In genomic region chr11:75199951-75200350, GRCm38 (mm10) we compare ENCODE assay signal across 22 mouse cellular contexts. TPM values are rescaled to one million over a fixed set of nuclear protein-coding genes. Genes with fewer than 3 reads are reported as not detected.
A peak's percentile ranks its signal among the peaks of the same experiment; 100 is the strongest.
DNase-seq lines count a peak whose midpoint lies in the region; ATAC-seq and TF ChIP-seq lines count a peak whose summit lies in the region.
"Had no signal": no experiment of that assay in that cellular context is flagged by ENCODE, and none has a peak within 500 bp of the region (broad histone marks: within the 10 kb centered on the region; RNA-seq: fewer than 3 reads in every experiment).

No protein-coding gene starts in this region.

- WGBS in hindbrain, embryonic 16.5 days, result 78% methylated on average over 5 of the region's 5 CpGs
- WGBS in heart, embryonic 11.5 days (ENCODE audit: insufficient replicate concordance), result 84% methylated on average over 5 of the region's 5 CpGs

- no peak for ATAC-seq in hindbrain, embryonic 16.5 days
- no peak for ATAC-seq in heart, embryonic 11.5 days (replicated peaks; ENCODE audit: insufficient number of reproducible peaks, low FRiP score, low TSS enrichment)
- ATAC-seq: forebrain, embryonic 15.5 days; midbrain, embryonic 15.5 days had no signal

- peaks cover 2 to 7% of the 10 kb centered on the region in 2 experiments; a peak in 3 of 4 replicates for H3K4me1 ChIP-seq in MEL (ENCODE audit: control insufficient read depth in 1 of 2, insufficient read depth in 2 of 2, low read length in 2 of 2)
- H3K4me1 ChIP-seq in hindbrain, embryonic 16.5 days (ENCODE audit: control insufficient read depth, insufficient read depth, low read depth, low read length), result peaks cover 13% of the 10 kb centered on the region
- peaks cover 42% of the 10 kb centered on the region for H3K4me1 ChIP-seq in heart, embryonic 11.5 days (ENCODE audit: control insufficient read depth, insufficient read depth, low read length)

- no peak overlapping the region for H3K4me2 ChIP-seq in hindbrain, embryonic 16.5 days (ENCODE audit: low read length)
- no peak overlapping the region for H3K4me2 ChIP-seq in heart, embryonic 11.5 days
- H3K4me2 ChIP-seq: forebrain, embryonic 15.5 days; hindbrain, embryonic 14.5 days; kidney, embryonic 15.5 days; midbrain, embryonic 15.5 days; neural tube, embryonic 13.5 days had no signal

- TF ChIP-seq POLR2A in MEL (IDR thresholded peaks at IDR 0.05; ENCODE audit: control insufficient read depth in 1 of 2, insufficient read depth in 1 of 2, low read depth in 1 of 2, low read length in 2 of 2, poor library complexity in 1 of 2), result no peak

- H3K79me2 ChIP-seq in MEL (ENCODE audit: control insufficient read depth, insufficient read depth, low read length, poor library complexity), result no peaks in the 10 kb centered on the region

- no peaks in the 10 kb centered on the region for H3K36me3 ChIP-seq in MEL (ENCODE audit: control insufficient read depth in 1 of 2, insufficient read depth in 2 of 2, low read length in 2 of 2)
- no peaks in the 10 kb centered on the region for H3K36me3 ChIP-seq in hindbrain, embryonic 16.5 days (ENCODE audit: control insufficient read depth, insufficient read depth, low read length)
- H3K36me3 ChIP-seq in heart, embryonic 11.5 days (ENCODE audit: control insufficient read depth, insufficient read depth, low read length), result no peaks in the 10 kb centered on the region
- H3K36me3 ChIP-seq: forebrain, embryonic 15.5 days; G1E; kidney, embryonic 15.5 days; limb, embryonic 10.5 days; midbrain, embryonic 15.5 days; neural tube, embryonic 13.5 days had no signal

- peak; percentile 60 for DNase-seq in cerebellum, adult 9-10 months
- no peak for DNase-seq in cerebellum, adult 11 months
- DNase-seq in 416B (ENCODE audit: low read depth), result peak; percentile 69
- peak; percentile 75 for DNase-seq in MEL (ENCODE audit: low read depth, low spot score)
- peak; percentile 38 for DNase-seq in adrenal gland, postnatal 25 days
- DNase-seq: heart, postnatal 4 days; kidney, postnatal 4 days; layer of hippocampus, adult 9-11 months; liver; right cerebral cortex, postnatal 4 days; thymus, postnatal 14 days had no signal

- no peaks in the 10 kb centered on the region for H3K9me3 ChIP-seq in MEL (replicated peaks; ENCODE audit: insufficient read depth, low read length)
- H3K9me3 ChIP-seq in hindbrain, embryonic 16.5 days (ENCODE audit: control insufficient read depth, low read length), result no peaks in the 10 kb centered on the region
- H3K9me3 ChIP-seq in heart, embryonic 11.5 days (replicated peaks; ENCODE audit: control insufficient read depth, low read length), result no peaks in the 10 kb centered on the region
- H3K9me3 ChIP-seq: forebrain, embryonic 15.5 days; G1E; kidney, embryonic 15.5 days; limb, embryonic 10.5 days; midbrain, embryonic 15.5 days; neural tube, embryonic 13.5 days had no signal

- no peak overlapping the region for H3K9ac ChIP-seq in MEL (ENCODE audit: control insufficient read depth, low read depth, low read length, poor library complexity, severe bottlenecking)
- no peak overlapping the region for H3K9ac ChIP-seq in hindbrain, embryonic 16.5 days (ENCODE audit: low read depth, low read length)
- no peak overlapping the region for H3K9ac ChIP-seq in heart, embryonic 11.5 days (ENCODE audit: low read depth, low read length)
- H3K9ac ChIP-seq: forebrain, embryonic 15.5 days; hindbrain, embryonic 14.5 days; kidney, embryonic 15.5 days; midbrain, embryonic 15.5 days; neural tube, embryonic 13.5 days had no signal

- H3K27me3 ChIP-seq in MEL (ENCODE audit: control insufficient read depth in 1 of 2, insufficient read depth in 2 of 2, low read length in 2 of 2), result peaks cover 0 to 3% of the 10 kb centered on the region in 2 experiments; a peak in 1 of 4 replicates
- peaks cover 8% of the 10 kb centered on the region; the same call in 1 of the 2 replicates for H3K27me3 ChIP-seq in hindbrain, embryonic 16.5 days (replicated peaks; ENCODE audit: control insufficient read depth, insufficient read depth, low read length)
- H3K27me3 ChIP-seq in heart, embryonic 11.5 days (ENCODE audit: control insufficient read depth, insufficient read depth, low read length), result peaks cover 25% of the 10 kb centered on the region
- H3K27me3 ChIP-seq: midbrain, embryonic 15.5 days had no signal

- TF ChIP-seq RAD21 in MEL (IDR thresholded peaks at IDR 0.05; ENCODE audit: low read depth, low read length), result no peak

- TF ChIP-seq EP300 in MEL (IDR thresholded peaks at IDR 0.05; ENCODE audit: low read depth in 1 of 2, low read length in 2 of 2), result no peak

- TF ChIP-seq CTCF in MEL (IDR thresholded peaks at IDR 0.05 in 2 of 3, conservative IDR thresholded peaks at IDR 0.05 in 1 of 3; ENCODE audit: control insufficient read depth in 1 of 3, insufficient read depth in 1 of 3, low read depth in 2 of 3, low read length in 3 of 3, poor library complexity in 1 of 3, severe bottlenecking in 1 of 3), result no peak

- no peak overlapping the region for H3K27ac ChIP-seq in MEL (ENCODE audit: control insufficient read depth, low read depth, low read length)
- H3K27ac ChIP-seq in hindbrain, embryonic 16.5 days (ENCODE audit: low read depth, low read length), result no peak overlapping the region
- no peak overlapping the region for H3K27ac ChIP-seq in heart, embryonic 11.5 days (ENCODE audit: low read depth, low read length)
- H3K27ac ChIP-seq: forebrain, embryonic 15.5 days; hindbrain, embryonic 14.5 days; kidney, embryonic 15.5 days; limb, embryonic 10.5 days; macrophage; midbrain, embryonic 15.5 days; neural tube, embryonic 13.5 days had no signal

- H3K4me3 ChIP-seq in MEL (ENCODE audit: control insufficient read depth in 1 of 2, insufficient read depth in 1 of 2, low read depth in 2 of 2, low read length in 2 of 2), result no peak overlapping the region
- no peak overlapping the region for H3K4me3 ChIP-seq in hindbrain, embryonic 16.5 days (ENCODE audit: low read length)
- no peak overlapping the region for H3K4me3 ChIP-seq in heart, embryonic 11.5 days (ENCODE audit: low read depth, low read length)
- H3K4me3 ChIP-seq: forebrain, embryonic 15.5 days; kidney, embryonic 15.5 days; limb, embryonic 10.5 days; midbrain, embryonic 15.5 days; myocyte; neural tube, embryonic 13.5 days had no signal

TF ChIP-seq in MEL, 35 proteins besides CTCF, POLR2A, EP300 and RAD21:
- TF ChIP-seq MYB (IDR thresholded peaks at IDR 0.05; ENCODE audit: low read depth, low read length), result no peak
- TF ChIP-seq JUND (IDR thresholded peaks at IDR 0.05; ENCODE audit: low read depth, low read length), result 0 out of 2 replicates have a peak, but pooled peaks have one; percentile 26

RNA-seq across cellular contexts. Expression of gene Rtn4rl1, which starts 6.4 kb away (rescaled TPM):
- 0.35 and 0.46 TPM in 2 replicates for total RNA-seq in MEL (2012; rRNA removed)
- 1 to 10 TPM in 1 of 2 experiments, not detected in 1; 2.6 TPM for polyA plus RNA-seq in MEL (2012; ENCODE audit: insufficient read depth in 1 of 2, insufficient read length in 2 of 2, low read depth in 1 of 2, low replicate concordance in 2 of 2, missing spikeins in 1 of 2)
- 37.8 and 42.2 TPM in 2 replicates for total RNA-seq in adrenal gland, postnatal 25 days (2021)
- 10.6 and 10.7 TPM in 2 replicates for polyA plus RNA-seq in hindbrain, embryonic 16.5 days (2015; fragmentation: Nextera tagmentation; extraction: Ambion mirVana)
- polyA plus RNA-seq in heart, embryonic 11.5 days (2014; fragmentation: Nextera tagmentation; extraction: Ambion mirVana), result 12.7 and 16.8 TPM in 2 replicates
- total RNA-seq: G1E had no signal
- polyA plus RNA-seq: G1E had no signal

RNA-seq across cellular contexts. Expression of gene Dph1, which starts 8.9 kb away (rescaled TPM):
- total RNA-seq in MEL (2012; rRNA removed), result 54.2 and 59.5 TPM in 2 replicates
- polyA plus RNA-seq in MEL (2012; ENCODE audit: insufficient read depth in 1 of 2, insufficient read length in 2 of 2, low read depth in 1 of 2, low replicate concordance in 2 of 2, missing spikeins in 1 of 2), result 10 to 100 TPM in 1 of 2 experiments, not detected in 1; 58.4 TPM
- total RNA-seq in adrenal gland, postnatal 25 days (2021), result 29.2 and 34.4 TPM in 2 replicates
- 15.4 and 15.7 TPM in 2 replicates for polyA plus RNA-seq in hindbrain, embryonic 16.5 days (2015; fragmentation: Nextera tagmentation; extraction: Ambion mirVana)
- 16.5 and 21.0 TPM in 2 replicates for polyA plus RNA-seq in heart, embryonic 11.5 days (2014; fragmentation: Nextera tagmentation; extraction: Ambion mirVana)

RNA-seq across cellular contexts. Expression of gene Ovca2, which starts 21.3 kb away (rescaled TPM):
- total RNA-seq in MEL (2012; rRNA removed), result 22.7 and 33.1 TPM in 2 replicates
- polyA plus RNA-seq in MEL (2012; ENCODE audit: insufficient read depth in 1 of 2, insufficient read length in 2 of 2, low read depth in 1 of 2, low replicate concordance in 2 of 2, missing spikeins in 1 of 2), result 10 to 100 TPM in 1 of 2 experiments, not detected in 1; 23.1 TPM
- 22.4 and 23.9 TPM in 2 replicates for total RNA-seq in adrenal gland, postnatal 25 days (2021)
- 14.4 and 14.5 TPM in 2 replicates for polyA plus RNA-seq in hindbrain, embryonic 16.5 days (2015; fragmentation: Nextera tagmentation; extraction: Ambion mirVana)
- 23.4 and 24.6 TPM in 2 replicates for polyA plus RNA-seq in heart, embryonic 11.5 days (2014; fragmentation: Nextera tagmentation; extraction: Ambion mirVana)

RNA-seq across cellular contexts. Expression of gene Hic1, which starts 30.6 kb away (rescaled TPM):
- total RNA-seq in MEL (2012; rRNA removed), result 16.7 and 18.8 TPM in 2 replicates
- 10 to 100 TPM in 1 of 2 experiments, not detected in 1; 18.2 TPM for polyA plus RNA-seq in MEL (2012; ENCODE audit: insufficient read depth in 1 of 2, insufficient read length in 2 of 2, low read depth in 1 of 2, low replicate concordance in 2 of 2, missing spikeins in 1 of 2)
- total RNA-seq in adrenal gland, postnatal 25 days (2021), result 7.3 and 9.9 TPM in 2 replicates
- 1.9 and 2.2 TPM in 2 replicates for polyA plus RNA-seq in hindbrain, embryonic 16.5 days (2015; fragmentation: Nextera tagmentation; extraction: Ambion mirVana)
- 2.5 and 3.0 TPM in 2 replicates for polyA plus RNA-seq in heart, embryonic 11.5 days (2014; fragmentation: Nextera tagmentation; extraction: Ambion mirVana)
- polyA plus RNA-seq: macrophage had no signal
